Mouse (Mus musculus): ENCODE measurements at regions not wholly inside any gene's neighbourhood (a gene's known extent, or its start where the extent isn't known, plus 50 kb on each side); places are given as distances from the start of the nearest gene placed in this dataset.

DNA sequence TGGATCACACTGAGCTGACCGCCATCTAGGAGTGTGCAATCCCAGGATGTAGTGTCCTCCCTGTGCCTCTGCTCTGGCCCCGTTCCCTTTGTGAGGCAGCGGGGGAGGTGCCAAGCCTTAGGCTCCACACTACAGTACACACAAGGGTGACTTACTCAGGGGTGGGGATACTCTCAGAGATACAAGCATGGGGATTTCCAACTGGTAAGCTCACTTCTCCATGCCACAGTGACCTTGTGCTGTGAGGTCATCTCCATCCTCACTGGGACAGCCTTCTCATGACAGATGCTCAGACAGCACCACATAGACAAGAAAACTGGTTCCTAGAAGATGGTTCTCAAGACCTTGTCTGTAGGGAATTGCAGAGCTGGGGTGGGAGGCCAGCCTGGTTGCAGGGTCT, 445.6 kb downstream of the Ptpru start:
- TF ChIP-seq CTCF (IDR thresholded peaks at IDR 0.05; ENCODE audit: low read depth), result no peak
- TF ChIP-seq EP300 (optimal IDR thresholded peaks at IDR 0.05), result no peak
